Mouse (Mus musculus) lung, embryonic 14.5 days (tissue): ENCODE data around the gene Acot1. TPM values are rescaled to one million over a fixed set of nuclear protein-coding genes. Genes with fewer than 3 reads are reported as not detected.

ENCODE experiments used
- ATAC-seq: fragments of 200-750 bp; cut with Nextera tagmentation; 2 replicates; pipeline ENCODE4 v1.8.0; 2017; ENCODE audit warnings: mild to moderate bottlenecking, moderate TSS enrichment, moderate library complexity; ENCODE audit not compliant: insufficient read depth
- DNase-seq: peaks from one replicate; pipeline ENCODE4 v3.0.0-alpha.2; 2015
- H3K27ac ChIP-seq: fragments of 300-500 bp; sonication (generic); 2 replicates; pipeline ENCODE4 v1.5.1; 2014; ENCODE audit warnings: low read depth, mild to moderate bottlenecking, moderate library complexity
- H3K27me3 ChIP-seq: fragments of 300-500 bp; sonication (generic); 2 replicates; pipeline ENCODE4 v1.6.1; 2014; ENCODE audit warnings: low read length, control low read depth; ENCODE audit not compliant: insufficient read depth
- H3K36me3 ChIP-seq: fragments of 300-500 bp; sonication (generic); 2 replicates; pipeline ENCODE4 v1.6.1; 2014; ENCODE audit warnings: control low read depth; ENCODE audit not compliant: insufficient read depth
- H3K4me1 ChIP-seq: fragments of 300-500 bp; sonication (generic); 2 replicates; pipeline ENCODE4 v1.6.1; 2014; ENCODE audit warnings: antibody characterized with exemption, control low read depth; ENCODE audit not compliant: insufficient read depth
- H3K4me2 ChIP-seq: fragments of 300-500 bp; sonication (generic); 2 replicates; pipeline ENCODE4 v1.6.1; 2014; ENCODE audit warnings: mild to moderate bottlenecking
- H3K4me3 ChIP-seq: fragments of 300-500 bp; sonication (generic); 2 replicates; pipeline ENCODE4 v1.5.1; 2014; ENCODE audit warnings: low read depth, low read length
- H3K9ac ChIP-seq: fragments of 300-500 bp; sonication (generic); 2 replicates; pipeline ENCODE4 v1.6.1; 2014
- H3K9me3 ChIP-seq: fragments of 300-500 bp; sonication (generic); 2 replicates; pipeline ENCODE4 v1.6.1; 2016; ENCODE audit warnings: low read depth, low read length, control low read depth
- CTCF ChIP-seq: IDR thresholded peaks from 2 replicates; pipeline ENCODE4 v1.5.1; 2016; ENCODE audit warnings: antibody characterized with exemption, low read depth
- WGBS: fragments of 180-500 bp; shearing (Covaris S2); extraction: QIAGEN DNeasy Blood & Tissue Kit; methylation state at CpG from one replicate; pipeline ENCODE4 v1.1.7; 2014; 5-methylcytosine and 5-hydroxymethylcytosine counted together
- polyA plus RNA-seq: library from polyadenylated mRNA; unstranded; fragments of >200 nt; fragmentation: Nextera tagmentation; extraction: Ambion mirVana; gene quantifications from 2 replicates; pipeline ENCODE4 v1.2.1, GENCODE M21; 2014

Gene Acot1
- polyA plus RNA-seq, 1 experiment from 2014 or later, result 92.9 TPM

DNA sequence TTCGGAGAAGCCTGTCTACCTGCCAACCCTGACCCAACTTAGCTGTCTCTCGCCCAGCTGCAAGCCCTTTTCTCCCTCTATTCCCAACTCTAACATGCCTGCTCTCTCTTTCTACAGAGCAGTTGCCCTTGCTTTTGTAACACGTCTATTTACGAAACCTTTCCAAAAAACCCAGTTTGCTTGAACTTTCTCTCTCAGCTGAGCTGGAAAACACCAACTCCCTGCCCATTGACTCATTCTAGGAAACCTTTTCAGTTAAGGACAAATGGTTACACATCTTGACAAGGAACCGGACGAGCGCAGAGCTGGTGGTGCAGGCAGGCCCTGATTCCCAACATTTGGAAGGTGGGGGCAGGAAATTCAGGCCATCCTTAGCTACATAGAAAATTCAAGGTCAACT is 43.3 kb downstream of the Acot1 start:
- 83% methylated on average over 7 of the region's 7 CpGs for WGBS
- TF ChIP-seq CTCF, result no peak
- H3K9ac ChIP-seq, result no peak overlapping the region
- ATAC-seq (no peak), DNase-seq (no peak)
- peaks cover 12% of the 10 kb centered on the region; the same call in 1 of the 2 replicates for H3K27me3 ChIP-seq
- H3K4me2 ChIP-seq, result no peak overlapping the region
- H3K9me3 ChIP-seq, result no peaks in the 10 kb centered on the region
- no peaks in the 10 kb centered on the region for H3K36me3 ChIP-seq
- H3K4me3 ChIP-seq, result no peak overlapping the region
- no peak overlapping the region for H3K27ac ChIP-seq
- no peaks in the 10 kb centered on the region for H3K4me1 ChIP-seq

DNA sequence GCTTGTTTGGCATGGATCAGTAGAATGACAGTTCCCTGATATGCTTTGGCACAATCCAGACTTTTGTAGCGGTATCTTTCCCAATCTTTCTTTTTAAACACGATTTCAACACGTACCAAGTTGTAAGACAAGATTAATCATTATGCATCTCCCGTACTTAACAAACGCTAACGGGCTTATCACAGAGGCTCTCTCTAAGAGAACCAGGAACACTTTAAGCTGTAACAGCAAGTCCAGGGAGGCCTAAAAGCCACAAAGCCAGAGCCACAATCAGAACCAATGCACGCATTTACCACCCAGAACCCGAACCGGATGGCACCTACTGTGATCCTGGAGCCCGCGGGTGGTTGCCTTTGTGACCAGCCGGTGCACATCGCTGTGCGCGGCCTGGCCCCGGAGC is 43.9 kb downstream of the Acot1 start:
- H3K4me2 ChIP-seq, result peak overlapping the region; percentile 80
- no peak for TF ChIP-seq CTCF
- no peak overlapping the region for H3K27ac ChIP-seq
- no peaks in the 10 kb centered on the region for H3K36me3 ChIP-seq
- peak overlapping the region; percentile 41 for H3K4me3 ChIP-seq
- ATAC-seq, result no peak
- WGBS, result 5% methylated on average over 16 of the region's 16 CpGs
- H3K9me3 ChIP-seq, result no peaks in the 10 kb centered on the region
- peak overlapping the region; percentile 44 for H3K9ac ChIP-seq
- DNase-seq, result peak; percentile 16
- no peaks in the 10 kb centered on the region for H3K4me1 ChIP-seq
- H3K27me3 ChIP-seq, result peaks cover 12% of the 10 kb centered on the region; the same call in 1 of the 2 replicates

DNA sequence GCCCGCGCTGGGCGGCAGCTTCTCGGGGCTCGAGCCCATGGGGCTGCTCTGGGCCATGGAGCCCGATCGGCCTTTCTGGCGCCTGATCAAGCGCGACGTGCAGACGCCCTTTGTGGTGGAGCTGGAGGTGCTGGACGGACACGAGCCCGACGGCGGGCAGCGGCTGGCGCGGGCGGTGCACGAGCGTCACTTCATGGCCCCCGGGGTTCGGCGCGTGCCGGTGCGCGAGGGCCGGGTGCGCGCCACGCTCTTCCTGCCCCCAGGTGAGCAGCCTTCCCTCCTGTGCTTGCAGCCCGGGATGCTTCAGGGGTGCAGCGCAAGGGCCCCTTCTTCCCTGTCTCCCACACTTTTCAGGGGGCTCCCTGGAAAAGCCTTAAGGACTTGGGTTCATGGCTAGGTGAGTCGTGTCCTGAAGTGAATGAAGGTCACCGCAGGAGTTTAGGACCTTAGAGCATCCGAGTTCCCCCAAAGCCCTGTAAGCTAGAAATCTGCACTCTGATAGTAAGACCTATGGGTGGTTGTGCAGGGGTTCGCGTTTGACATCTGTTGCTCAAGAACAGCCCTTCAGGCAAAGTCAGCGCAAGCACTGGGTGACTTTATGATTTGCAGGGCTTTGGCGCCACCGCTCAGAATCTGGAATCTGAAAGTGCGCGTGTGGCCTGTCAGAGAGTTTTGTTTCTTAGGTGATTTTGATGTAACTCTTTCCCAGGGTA is 44.5 kb downstream of the Acot1 start:
- Histone ChIP-seq H3K4me2 (peak overlapping the region; percentile 80), H3K4me3 (peak overlapping the region; percentile 41), H3K9me3 (no peaks in the 10 kb centered on the region), H3K27me3 (peaks cover 12% of the 10 kb centered on the region; the same call in 1 of the 2 replicates), H3K27ac (no peak overlapping the region), H3K4me1 (no peaks in the 10 kb centered on the region), H3K36me3 (no peaks in the 10 kb centered on the region), H3K9ac (peak overlapping the region; percentile 44)
- ATAC-seq, result no peak
- DNase-seq, result peak; percentile 76
- 3% methylated on average over 36 of the region's 46 CpGs for WGBS
- peak; percentile 27; the same call in 1 of the 2 replicates for TF ChIP-seq CTCF

GRCm38 (mm10) chr12:84060946-84061345 is 51.7 kb downstream of the Acot1 start:
- no peak overlapping the region for H3K4me3 ChIP-seq
- TF ChIP-seq CTCF, result peak; percentile 41
- H3K36me3 ChIP-seq, result no peaks in the 10 kb centered on the region
- no peaks in the 10 kb centered on the region for H3K9me3 ChIP-seq
- no peaks in the 10 kb centered on the region for H3K4me1 ChIP-seq
- no peaks in the 10 kb centered on the region for H3K27me3 ChIP-seq
- H3K9ac ChIP-seq, result no peak overlapping the region
- no peak overlapping the region for H3K27ac ChIP-seq
- no peak for ATAC-seq
- no peak overlapping the region for H3K4me2 ChIP-seq
- DNase-seq, result peak; percentile 68
- WGBS, result 28% methylated on average over 2 of the region's 2 CpGs

- Histone ChIP-seq H3K4me3 (no peak overlapping the region), H3K36me3 (no peaks in the 10 kb centered on the region), H3K9me3 (no peaks in the 10 kb centered on the region), H3K4me2 (no peak overlapping the region), H3K27me3 (no peaks in the 10 kb centered on the region), H3K9ac (no peak overlapping the region), H3K27ac (no peak overlapping the region), H3K4me1 (no peaks in the 10 kb centered on the region)
- ATAC-seq (no peak), DNase-seq (no peak)
- 90% methylated on average over 20 of the region's 20 CpGs for WGBS
- TF ChIP-seq CTCF, result no peak
These were observed 53.0 kb downstream of the Acot1 start for GRCm38 (mm10) chr12:84062336-84062735.

GRCm38 (mm10) chr12:84063228-84063627 is 53.9 kb downstream of the Acot1 start:
- H3K4me2 ChIP-seq, result no peak overlapping the region
- 66% methylated on average over 5 of the region's 5 CpGs for WGBS
- H3K4me1 ChIP-seq, result no peaks in the 10 kb centered on the region
- H3K36me3 ChIP-seq, result no peaks in the 10 kb centered on the region
- H3K4me3 ChIP-seq, result no peak overlapping the region
- H3K27ac ChIP-seq, result no peak overlapping the region
- no peaks in the 10 kb centered on the region for H3K27me3 ChIP-seq
- H3K9ac ChIP-seq, result no peak overlapping the region
- TF ChIP-seq CTCF, result peak; percentile 43
- DNase-seq, result peak; percentile 26
- no peaks in the 10 kb centered on the region for H3K9me3 ChIP-seq
- ATAC-seq, result no peak

GRCm38 (mm10) chr12:84063833-84064232 is 54.5 kb downstream of the Acot1 start:
- Histone ChIP-seq H3K9ac (no peak overlapping the region), H3K27me3 (peaks cover 4% of the 10 kb centered on the region), H3K9me3 (no peaks in the 10 kb centered on the region), H3K4me2 (no peak overlapping the region), H3K4me1 (no peaks in the 10 kb centered on the region), H3K36me3 (no peaks in the 10 kb centered on the region), H3K27ac (no peak overlapping the region), H3K4me3 (no peak overlapping the region)
- no peak for ATAC-seq
- TF ChIP-seq CTCF, result no peak
- DNase-seq, result no peak
- WGBS, result 63% methylated on average over 2 of the region's 2 CpGs
